Mouse (Mus musculus) forebrain, embryonic 10.5 days (tissue): ENCODE results near the gene Tmem19. TPM values are rescaled to one million over a fixed set of nuclear protein-coding genes. Genes with fewer than 3 reads are reported as not detected.

ENCODE experiments used
- DNase-seq: peaks from one replicate; pipeline ENCODE4 v3.0.0-alpha.2; 2017; ENCODE audit warnings: low spot score; ENCODE audit errors: extremely low spot score
- H3K27ac ChIP-seq: fragments of 300-500 bp; sonication (generic); 2 replicates; pipeline ENCODE4 v1.5.1; 2016; ENCODE audit warnings: mild to moderate bottlenecking
- H3K27me3 ChIP-seq: fragments of 300-500 bp; sonication (generic); 2 replicates; pipeline ENCODE4 v1.6.1; 2016; ENCODE audit warnings: mild to moderate bottlenecking; ENCODE audit not compliant: poor library complexity, severe bottlenecking
- H3K36me3 ChIP-seq: fragments of 300-500 bp; sonication (generic); replicated peaks from 2 replicates; pipeline ENCODE4 v1.6.1; 2016; ENCODE audit warnings: mild to moderate bottlenecking, moderate library complexity
- H3K4me1 ChIP-seq: fragments of 300-500 bp; sonication (generic); 2 replicates; pipeline ENCODE4 v1.6.1; 2016
- H3K4me3 ChIP-seq: fragments of 300-500 bp; sonication (generic); 2 replicates; pipeline ENCODE4 v1.5.1; 2016; ENCODE audit warnings: mild to moderate bottlenecking, moderate library complexity
- H3K9me3 ChIP-seq: fragments of 300-500 bp; sonication (generic); 2 replicates; pipeline ENCODE4 v1.6.1; 2016; ENCODE audit warnings: mild to moderate bottlenecking, moderate library complexity
- WGBS: fragments of 180-500 bp; shearing (Covaris S2); methylation state at CpG from one replicate; pipeline ENCODE4 v1.1.7; 2016; 5-methylcytosine and 5-hydroxymethylcytosine counted together
- polyA plus RNA-seq: library from polyadenylated mRNA; unstranded; fragments of >200 nt; fragmentation: Nextera tagmentation; extraction: Ambion mirVana; gene quantifications from 2 replicates; pipeline ENCODE4 v1.2.1, GENCODE M21; 2016

The Tmem19 gene
- polyA plus RNA-seq: 27.3 and 30.1 TPM in 2 replicates

DNA sequence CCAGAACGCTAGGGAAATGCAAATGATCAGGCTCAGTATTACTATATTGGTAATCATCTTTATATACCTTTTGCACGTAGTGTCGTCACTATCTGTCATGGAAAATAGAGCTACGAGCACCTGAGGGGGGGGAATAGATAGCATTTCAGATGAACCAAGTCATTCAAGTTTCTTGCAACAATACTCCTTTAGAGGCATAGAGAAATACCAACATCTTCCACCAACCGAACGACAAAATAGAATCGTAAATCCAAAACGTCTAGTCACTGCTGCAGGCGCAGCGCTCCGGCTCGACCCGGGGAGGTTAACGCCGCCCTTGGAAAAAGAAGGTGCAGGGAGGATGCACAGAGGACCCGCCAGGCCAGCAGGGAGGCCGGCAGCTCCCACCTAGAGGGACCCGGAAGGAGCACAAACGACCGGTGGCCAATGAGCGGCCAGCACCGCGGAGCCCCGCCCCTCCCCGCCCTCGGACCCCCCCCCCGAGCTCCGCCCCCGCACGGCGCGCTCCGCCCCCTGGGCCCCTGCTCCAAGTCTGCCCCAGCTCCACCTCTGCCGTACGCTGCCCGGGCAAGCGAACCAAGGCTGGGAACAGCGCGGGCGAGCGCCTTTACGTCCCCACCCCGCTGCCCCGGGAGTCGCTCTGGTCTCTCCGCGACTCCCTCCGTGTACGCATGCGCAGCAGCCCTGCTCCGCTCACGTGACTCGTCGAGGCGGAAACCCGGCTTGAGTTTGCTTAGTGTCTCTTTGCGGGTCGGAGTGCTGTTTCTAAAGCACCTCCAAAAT, at the start of gene Tmem19:
Gene Tmem19, minus strand, starts transcription at position 662 of the 783 bp plus-strand sequence.
- Histone ChIP-seq H3K4me1 (peaks cover 16% of the 10 kb centered on the region), H3K27me3 (no peaks in the 10 kb centered on the region), H3K9me3 (no peaks in the 10 kb centered on the region), H3K4me3 (peak within 1 kb of the TSS; percentile 67), H3K36me3 (peaks cover 4% of the 10 kb centered on the region), H3K27ac (peak within 1 kb of the TSS; percentile 92)
- peak; percentile 95 for DNase-seq
- WGBS: under 1% methylated on average over 58 of the region's 58 CpGs

DNA sequence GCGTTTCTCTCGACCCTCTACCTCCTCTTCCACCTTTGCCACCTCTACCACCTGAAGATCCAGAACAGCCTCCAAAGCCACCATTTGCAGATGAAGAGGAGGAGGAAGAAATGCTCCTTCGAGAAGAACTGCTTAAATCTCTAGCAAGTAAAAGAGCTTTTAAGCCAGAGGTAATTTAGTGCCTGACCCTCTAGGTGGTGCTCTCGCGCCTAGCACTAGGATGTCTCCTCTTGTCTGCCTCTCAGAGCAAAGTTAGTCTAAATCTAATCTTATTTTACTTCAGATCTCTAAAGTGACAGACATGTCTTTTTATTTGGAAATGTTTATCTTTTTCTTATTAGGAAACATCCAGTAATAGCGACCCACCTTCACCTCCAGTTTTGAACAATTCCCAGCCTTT, 44.1 kb upstream of the Tmem19 start:
- H3K9me3 ChIP-seq: no peaks in the 10 kb centered on the region
- DNase-seq: peak; percentile 42
- peaks cover 93% of the 10 kb centered on the region for H3K36me3 ChIP-seq
- H3K27me3 ChIP-seq: no peaks in the 10 kb centered on the region
- no peak overlapping the region for H3K4me3 ChIP-seq
- H3K4me1 ChIP-seq: no peaks in the 10 kb centered on the region
- WGBS: 72% methylated on average over 6 of the region's 6 CpGs
- no peak overlapping the region for H3K27ac ChIP-seq

DNA sequence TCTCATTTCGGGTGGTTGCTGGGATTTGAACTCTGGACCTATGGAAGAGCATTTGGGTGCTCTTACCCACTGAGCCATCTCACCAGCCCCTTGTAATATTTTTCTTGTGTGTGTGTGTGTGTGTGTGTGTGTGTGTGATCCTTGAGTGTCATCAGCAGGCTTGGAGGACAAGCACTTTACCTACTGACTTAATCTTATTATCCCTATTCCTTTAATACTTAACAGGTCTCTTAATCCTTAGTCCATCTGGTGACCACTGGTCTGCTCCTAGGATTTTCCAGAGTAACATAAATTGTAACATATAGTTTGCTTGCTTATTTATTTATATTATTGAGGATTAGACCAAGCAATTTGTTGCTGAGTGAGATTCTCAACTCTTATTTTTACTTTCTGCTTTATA, 29.6 kb upstream of the Tmem19 start:
- no peak for DNase-seq
- Histone ChIP-seq H3K36me3 (peaks cover 70% of the 10 kb centered on the region), H3K4me1 (peaks cover 17% of the 10 kb centered on the region), H3K4me3 (no peak overlapping the region), H3K27ac (no peak overlapping the region), H3K27me3 (no peaks in the 10 kb centered on the region), H3K9me3 (no peaks in the 10 kb centered on the region)
- 93% methylated on average over 1 of the region's 1 CpGs for WGBS

DNA sequence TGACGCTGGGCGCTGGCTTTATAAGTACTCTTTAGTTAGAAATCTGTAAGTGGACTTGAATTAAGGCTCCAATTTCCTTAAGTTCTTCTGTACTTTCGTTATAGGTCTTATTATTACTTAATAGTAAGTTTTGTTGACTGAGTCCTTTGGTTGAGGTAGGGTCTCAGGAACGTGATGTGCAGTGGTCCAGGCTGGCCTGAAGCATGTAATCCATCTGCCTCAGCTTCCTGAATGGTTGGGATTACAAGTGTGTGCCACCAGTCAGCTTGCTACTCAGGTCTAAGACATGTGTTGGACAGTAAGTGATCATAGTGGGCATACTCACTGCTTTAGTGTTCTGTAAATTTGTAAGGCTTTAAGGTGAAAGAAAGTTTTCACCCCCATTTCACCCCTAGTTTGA, 28.8 kb upstream of the Tmem19 start:
- Histone ChIP-seq H3K4me3 (no peak overlapping the region), H3K27me3 (no peaks in the 10 kb centered on the region), H3K9me3 (no peaks in the 10 kb centered on the region), H3K27ac (no peak overlapping the region), H3K36me3 (peaks cover 65% of the 10 kb centered on the region), H3K4me1 (peaks cover 25% of the 10 kb centered on the region)
- 92% methylated on average over 4 of the region's 4 CpGs for WGBS
- no peak for DNase-seq

DNA sequence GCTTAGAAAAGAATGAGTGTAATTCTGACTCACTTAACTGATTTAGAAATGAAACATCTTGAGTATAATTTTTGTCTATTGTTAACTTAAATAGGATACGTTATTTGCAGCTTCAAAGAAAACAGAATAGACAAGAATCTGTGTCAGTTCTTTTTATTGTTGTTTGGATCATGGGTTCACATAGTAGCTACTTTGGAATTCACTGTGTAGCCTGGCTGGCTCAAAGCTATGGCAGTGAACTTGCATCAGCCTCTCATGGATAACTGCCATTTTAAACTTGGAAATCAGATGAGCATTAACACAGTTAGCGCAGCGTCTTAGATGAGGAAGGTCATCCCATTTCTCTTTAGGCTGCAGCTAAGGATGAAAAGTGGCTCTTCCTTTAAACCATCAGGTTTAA, 25.6 kb upstream of the Tmem19 start:
- 94% methylated on average over 3 of the region's 3 CpGs for WGBS
- H3K9me3 ChIP-seq: no peaks in the 10 kb centered on the region
- no peak overlapping the region for H3K4me3 ChIP-seq
- H3K4me1 ChIP-seq: peaks cover 31% of the 10 kb centered on the region
- H3K36me3 ChIP-seq: peaks cover 37% of the 10 kb centered on the region
- H3K27ac ChIP-seq: no peak overlapping the region
- no peak for DNase-seq
- no peaks in the 10 kb centered on the region for H3K27me3 ChIP-seq

DNA sequence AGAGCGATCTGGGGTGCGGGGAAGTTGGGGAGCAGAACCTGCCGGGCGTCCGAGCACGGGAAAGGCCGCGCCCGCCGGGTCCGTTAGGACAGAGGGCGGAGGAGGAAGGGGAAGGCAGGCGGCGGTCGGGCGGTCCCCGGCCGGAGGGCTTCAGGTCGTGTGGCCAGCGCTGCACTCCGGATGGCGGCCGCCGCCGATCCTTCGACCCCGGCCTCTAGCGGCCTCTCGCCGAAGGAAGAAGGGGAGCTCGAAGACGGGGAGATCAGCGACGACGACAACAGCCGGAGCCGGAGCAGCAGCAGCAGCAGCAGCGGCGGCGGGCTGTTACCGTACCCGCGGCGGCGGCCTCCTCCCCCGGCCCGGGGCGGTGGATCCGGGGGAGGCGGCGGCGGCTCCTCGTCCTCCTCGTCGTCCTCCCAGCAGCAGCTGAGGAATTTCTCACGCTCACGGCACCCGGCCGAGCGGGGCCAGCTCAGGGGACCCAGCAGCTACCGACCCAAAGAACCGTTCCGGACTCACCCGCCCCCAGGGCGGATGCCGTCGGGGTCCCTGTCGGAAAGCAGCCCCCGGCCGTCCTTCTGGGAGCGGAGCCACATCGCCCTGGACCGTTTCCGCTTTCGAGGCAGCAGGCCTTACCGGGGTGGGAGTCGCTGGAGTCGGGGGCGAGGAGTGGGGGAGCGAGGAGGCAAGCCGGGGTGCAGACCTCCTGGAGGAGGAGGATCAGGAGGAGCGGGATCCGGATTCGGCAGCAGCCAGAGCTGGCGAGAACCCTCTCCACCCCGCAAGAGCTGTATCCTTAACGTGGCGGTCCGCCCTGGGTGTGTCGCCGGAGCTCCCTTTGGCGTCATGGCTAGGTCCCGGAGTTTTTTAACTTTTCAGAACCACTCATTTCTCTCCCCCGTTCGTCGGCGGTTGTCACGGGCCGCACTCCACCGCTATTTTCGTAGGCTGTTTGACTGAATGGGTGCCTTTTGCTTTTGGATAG, 23.0 kb upstream of the Tmem19 start:
- Histone ChIP-seq H3K27me3 (no peaks in the 10 kb centered on the region), H3K4me1 (peaks cover 48% of the 10 kb centered on the region), H3K27ac (peak overlapping the region; percentile 97), H3K9me3 (no peaks in the 10 kb centered on the region), H3K4me3 (peak overlapping the region; percentile 77), H3K36me3 (peaks cover 31% of the 10 kb centered on the region)
- peak; percentile 69 for DNase-seq
- WGBS: under 1% methylated on average over 96 of the region's 101 CpGs

DNA sequence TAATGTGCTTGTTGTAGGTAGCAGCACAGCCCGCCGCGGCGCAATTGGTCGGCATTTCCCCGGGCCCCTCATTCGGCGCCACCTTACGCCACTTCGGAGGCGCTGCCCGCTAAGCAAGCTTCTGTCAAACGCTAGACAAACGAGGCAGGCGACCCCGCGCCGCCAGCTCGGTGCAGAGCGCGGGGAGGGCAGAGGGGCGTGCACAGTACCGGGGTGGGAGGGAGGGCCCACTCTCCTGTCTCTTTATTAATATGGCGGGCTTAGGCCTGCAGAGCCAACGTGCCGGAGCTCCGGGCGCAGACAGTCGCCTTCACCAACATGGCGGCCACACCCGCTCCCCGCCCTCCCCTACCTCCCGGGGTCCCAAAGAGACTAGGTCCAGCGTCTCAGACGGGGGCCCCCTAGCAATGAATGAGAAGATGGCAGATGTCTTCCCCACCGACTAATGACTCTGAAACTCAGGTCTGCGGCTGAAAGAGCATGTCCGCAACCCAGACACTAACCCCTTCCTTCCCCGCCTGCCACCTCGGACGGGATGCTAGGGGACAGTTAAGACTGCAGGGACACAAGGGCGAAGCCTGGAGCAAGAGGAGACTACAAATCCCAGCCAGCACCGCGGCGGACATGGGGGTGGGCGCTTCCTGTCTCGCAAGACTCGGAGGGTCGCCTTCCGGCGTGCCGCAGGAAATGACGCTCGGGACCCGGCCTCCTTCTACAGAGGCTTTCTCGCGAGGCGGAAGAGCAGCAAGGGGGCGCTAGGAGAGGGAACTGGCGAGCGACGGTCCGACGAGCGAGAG, 22.1 kb upstream of the Tmem19 start, which contains the start of the genes Thap2 and Zfc3h1:
Gene Thap2, minus strand, starts transcription at position 223 of the 797 bp plus-strand sequence.
Gene Zfc3h1, plus strand, starts transcription at position 739 of the 797 bp plus-strand sequence.
- peak; percentile 98 for DNase-seq
- H3K4me1 ChIP-seq: peaks cover 48% of the 10 kb centered on the region
- peak within 1 kb of the TSS; percentile 97 for H3K27ac ChIP-seq
- under 1% methylated on average over 65 of the region's 65 CpGs for WGBS
- H3K4me3 ChIP-seq: peak within 1 kb of the TSS; percentile 77
- H3K27me3 ChIP-seq: no peaks in the 10 kb centered on the region
- no peaks in the 10 kb centered on the region for H3K9me3 ChIP-seq
- H3K36me3 ChIP-seq: peaks cover 29% of the 10 kb centered on the region

DNA sequence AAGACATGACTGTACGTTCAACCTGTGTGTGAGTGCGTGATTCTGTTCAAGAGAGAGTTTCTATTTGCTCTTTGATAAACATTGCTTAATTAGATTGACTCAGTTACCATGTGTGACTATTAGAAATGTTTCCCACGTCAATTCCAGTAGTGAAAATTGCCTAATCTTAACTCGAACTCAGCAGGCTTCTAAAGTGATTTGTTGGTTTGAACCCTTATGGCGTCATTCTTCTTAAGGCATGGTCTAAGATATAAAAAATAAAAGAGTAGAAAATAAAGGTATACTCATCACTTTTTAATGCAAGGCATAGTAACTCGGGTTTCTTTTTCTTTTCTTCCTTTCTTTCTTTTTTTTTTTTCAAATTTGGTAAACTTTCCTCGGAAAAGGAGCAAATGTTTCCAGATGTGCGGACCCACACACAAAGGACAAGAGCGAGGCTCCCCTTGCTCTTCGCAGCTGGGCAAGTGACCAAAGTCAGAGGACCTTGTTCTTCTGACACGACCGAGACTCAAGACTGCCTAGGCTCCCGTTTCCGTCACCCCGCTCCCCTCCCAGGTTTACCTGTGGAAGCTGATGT, 21.4 kb upstream of the Tmem19 start:
- Histone ChIP-seq H3K4me1 (peaks cover 48% of the 10 kb centered on the region), H3K36me3 (peaks cover 24% of the 10 kb centered on the region), H3K9me3 (no peaks in the 10 kb centered on the region), H3K27ac (peak overlapping the region; percentile 97), H3K27me3 (no peaks in the 10 kb centered on the region), H3K4me3 (peak overlapping the region; percentile 77)
- DNase-seq: no peak
- WGBS: 5% methylated on average over 15 of the region's 15 CpGs

DNA sequence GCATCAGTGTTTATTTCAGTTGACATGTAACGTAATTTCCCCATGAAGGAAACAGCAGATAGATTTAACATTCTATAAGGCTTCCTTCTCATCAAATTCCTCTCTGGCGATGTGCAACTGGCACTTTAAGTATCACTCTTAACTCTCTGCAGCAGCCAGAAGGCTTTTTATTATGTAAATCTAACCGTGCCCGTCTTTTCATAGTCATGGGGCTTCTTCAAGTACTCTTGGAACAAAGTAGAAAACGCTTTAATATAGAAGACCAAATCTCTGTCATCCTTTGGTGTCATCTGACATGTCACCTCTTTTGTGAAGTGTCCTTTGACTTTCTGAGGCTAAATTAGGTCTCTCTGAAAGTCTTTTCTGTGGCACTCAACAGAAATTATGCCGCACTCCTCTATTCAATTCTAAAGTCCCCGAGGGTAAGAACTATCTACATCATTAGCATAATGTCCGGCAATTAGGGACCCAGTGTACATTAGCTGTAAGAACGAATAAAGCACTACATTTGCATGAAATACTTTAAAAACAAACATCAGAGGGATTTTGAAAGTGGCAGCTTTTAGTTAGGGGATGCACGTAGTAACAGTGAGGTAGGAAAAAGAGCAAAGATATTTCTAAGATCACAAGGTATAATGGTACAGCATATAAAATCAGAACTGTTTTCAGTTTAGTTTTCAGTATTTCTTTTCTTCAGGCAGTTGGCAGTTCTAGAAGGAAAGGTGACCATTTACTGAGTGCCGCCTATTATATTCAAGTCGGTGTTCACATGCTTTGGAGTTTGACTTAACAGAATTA, 20.7 kb upstream of the Tmem19 start:
- DNase-seq: no peak
- no peaks in the 10 kb centered on the region for H3K9me3 ChIP-seq
- peaks cover 41% of the 10 kb centered on the region for H3K4me1 ChIP-seq
- H3K27ac ChIP-seq: peak overlapping the region; percentile 97
- H3K27me3 ChIP-seq: no peaks in the 10 kb centered on the region
- H3K4me3 ChIP-seq: peak overlapping the region; percentile 77
- WGBS: 38% methylated on average over 12 of the region's 12 CpGs
- peaks cover 19% of the 10 kb centered on the region for H3K36me3 ChIP-seq

DNA sequence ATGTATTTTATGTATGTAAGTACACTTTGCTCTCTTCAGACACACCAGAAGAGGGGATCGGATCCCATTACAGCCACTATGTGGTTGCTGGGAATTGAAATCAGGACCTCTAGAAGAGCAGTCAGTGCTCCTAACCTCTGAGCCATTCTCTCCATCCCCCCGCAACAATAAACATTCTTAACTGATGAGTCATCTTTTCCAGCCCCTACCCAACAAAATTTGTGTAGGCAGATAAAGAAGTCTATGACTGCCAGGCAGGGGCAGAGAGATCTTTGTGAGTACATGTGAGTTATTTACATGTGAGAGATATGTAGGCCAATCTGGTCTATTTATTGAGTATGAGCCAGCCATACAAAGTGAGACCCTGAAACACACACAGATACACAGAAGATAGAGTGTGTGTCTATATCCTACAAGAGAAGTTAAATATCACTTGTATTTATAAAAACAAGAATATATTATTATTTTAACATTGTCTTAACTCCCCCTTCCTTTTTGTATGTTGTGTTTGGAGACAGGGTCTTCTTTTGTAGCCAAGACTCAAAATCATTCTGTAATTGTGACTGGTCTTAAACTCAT, 19.3 kb upstream of the Tmem19 start:
- Histone ChIP-seq H3K4me3 (peak overlapping the region; percentile 77; the same call in 1 of the 2 replicates), H3K27me3 (no peaks in the 10 kb centered on the region), H3K36me3 (peaks cover 19% of the 10 kb centered on the region), H3K27ac (no peak overlapping the region), H3K4me1 (peaks cover 28% of the 10 kb centered on the region), H3K9me3 (no peaks in the 10 kb centered on the region)
- no peak for DNase-seq
- WGBS: 89% methylated on average over 2 of the region's 2 CpGs

DNA sequence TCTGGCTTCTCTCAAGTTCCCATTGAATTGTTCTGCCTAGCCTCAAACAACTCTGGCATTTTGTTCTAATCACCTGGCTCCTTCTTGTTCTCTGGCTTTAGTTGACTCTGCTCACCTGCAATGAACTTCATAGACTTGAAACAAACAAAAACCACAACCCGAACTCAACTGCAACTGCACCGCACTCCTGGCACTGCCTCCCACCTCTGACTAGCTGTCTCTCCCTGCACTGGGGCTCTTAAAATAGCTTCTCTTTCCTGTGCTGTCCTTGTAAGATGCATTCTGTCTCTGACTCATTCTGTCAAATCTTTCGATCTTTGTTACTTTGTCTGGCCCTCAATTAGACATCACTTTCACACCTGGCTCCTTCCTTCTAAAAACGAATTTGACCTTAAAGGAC, 850 bp upstream of the Tmem19 start:
- DNase-seq: no peak
- H3K36me3 ChIP-seq: no peaks in the 10 kb centered on the region
- 84% methylated on average over 4 of the region's 4 CpGs for WGBS
- no peaks in the 10 kb centered on the region for H3K9me3 ChIP-seq
- H3K4me3 ChIP-seq: peak overlapping the region; percentile 67
- H3K4me1 ChIP-seq: peaks cover 16% of the 10 kb centered on the region
- peak overlapping the region; percentile 92 for H3K27ac ChIP-seq
- H3K27me3 ChIP-seq: no peaks in the 10 kb centered on the region
